Mouse (Mus musculus) stomach, postnatal 0 days (tissue): ENCODE measurements at regions not wholly inside any gene's neighbourhood (a gene's known extent, or its start where the extent isn't known, plus 50 kb on each side); places are given as distances from the start of the nearest gene placed in this dataset.

Experiments used
- CTCF ChIP-seq: IDR thresholded peaks from 2 replicates; pipeline ENCODE4 v1.5.1; 2016; ENCODE audit warnings: antibody characterized with exemption, low read depth, mild to moderate bottlenecking, moderate library complexity
- EP300 ChIP-seq: optimal IDR thresholded peaks from 2 replicates; pipeline ENCODE3; 2016; ENCODE audit warnings: antibody characterized with exemption

GRCm38 (mm10) chr10:67647777-67648727, 99.3 kb upstream of the Ado start:
- no peak for TF ChIP-seq CTCF
- TF ChIP-seq EP300 = no peak
